Mouse (Mus musculus) ovary, postnatal 10 days (tissue): ENCODE results near the gene Sgpp2.

ENCODE experiments used
- DNase-seq: peaks from one replicate; pipeline ENCODE4 v3.0.0; 2022; ENCODE audit warnings: low spot score

The Sgpp2 gene

GRCm38 (mm10) chr1:78409396-78409795, 99.3 kb downstream of the Sgpp2 start:
- no peak for DNase-seq

DNA sequence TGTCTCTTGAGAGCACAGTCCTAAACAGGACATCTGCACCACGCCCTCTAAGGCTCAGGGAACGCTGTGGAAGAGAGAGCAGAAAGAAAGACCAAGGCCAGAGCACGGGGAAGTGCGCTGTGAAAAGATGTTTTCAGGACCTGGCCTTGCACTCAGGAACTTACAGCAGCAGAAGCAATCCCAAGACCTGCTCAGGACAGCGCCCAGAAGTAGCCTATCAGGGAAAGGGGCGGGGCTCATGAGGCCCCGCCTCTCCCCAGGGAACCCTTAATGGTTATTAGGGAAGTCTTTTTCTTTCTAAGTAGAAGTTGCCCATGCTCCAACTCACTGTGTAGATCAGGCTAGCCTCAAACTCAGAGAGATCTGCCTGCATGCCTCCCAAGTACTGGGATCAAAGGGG, 102.5 kb downstream of the Sgpp2 start:
- DNase-seq, result no peak

DNA sequence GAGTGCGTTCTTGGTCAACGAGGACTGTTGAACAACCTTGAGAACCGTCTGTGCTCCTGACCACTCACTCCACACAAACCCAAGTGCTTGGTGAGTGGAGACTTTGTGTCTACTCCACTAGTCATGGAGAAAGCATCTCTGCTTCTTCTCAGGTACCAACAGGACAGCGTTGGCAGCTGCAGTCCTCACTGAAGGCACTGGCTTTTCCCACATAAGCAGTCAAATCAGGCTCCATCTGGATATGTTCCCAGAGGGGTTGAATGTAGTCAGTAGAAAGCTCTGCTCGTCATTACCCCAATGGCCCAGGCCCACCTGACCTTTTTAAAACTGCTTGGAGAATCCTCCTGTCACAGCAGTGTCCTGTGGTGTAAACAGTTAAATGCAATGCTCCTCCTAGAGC, 104.3 kb downstream of the Sgpp2 start:
- no peak for DNase-seq

- DNase-seq, result no peak
Measured at GRCm38 (mm10) chr1:78417154-78417911, 107.2 kb downstream of the Sgpp2 start.

DNA sequence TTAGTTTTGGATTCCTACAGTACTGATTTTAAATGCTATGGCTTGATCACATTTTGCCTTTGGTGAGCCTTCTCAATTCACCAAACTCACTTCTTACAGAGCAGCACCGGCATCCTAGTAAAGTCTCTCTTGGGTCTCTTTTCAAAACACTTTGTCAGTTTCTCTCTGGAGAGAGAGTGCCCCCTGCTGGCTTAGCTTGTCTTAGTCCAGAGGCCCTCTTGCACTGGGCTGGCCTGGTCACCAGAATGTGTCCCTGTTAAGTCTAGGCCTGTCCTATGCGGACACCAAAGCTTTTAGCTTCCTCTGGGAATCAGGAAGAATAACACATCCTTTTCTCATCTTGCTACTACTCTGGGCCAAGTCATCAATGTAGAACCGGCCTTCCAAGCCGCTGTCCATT, 109.4 kb downstream of the Sgpp2 start:
- DNase-seq, result peak; percentile 75

DNA sequence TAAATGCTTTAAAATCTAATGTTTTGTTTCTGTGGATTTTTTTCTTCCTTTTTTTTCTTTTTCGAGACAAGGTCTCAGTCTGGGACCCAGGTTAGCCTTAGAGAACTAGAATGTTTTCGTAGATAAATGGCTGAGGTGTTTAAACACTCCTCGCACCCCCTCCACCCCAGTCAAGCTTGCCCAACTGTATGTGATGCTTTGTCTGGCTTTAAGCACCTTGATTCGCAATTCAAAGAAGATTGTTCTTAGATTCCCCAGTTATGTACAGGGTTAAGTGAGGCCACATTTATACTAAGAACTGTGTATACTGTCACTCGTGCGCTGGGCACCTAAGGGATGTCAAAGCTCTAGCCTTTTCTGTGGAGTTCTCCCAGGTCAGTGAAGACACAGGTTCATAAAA, 110.1 kb downstream of the Sgpp2 start:
- DNase-seq, result no peak

GRCm38 (mm10) chr1:78421749-78422148, 111.6 kb downstream of the Sgpp2 start:
- DNase-seq, result no peak

- no peak for DNase-seq
Measured at GRCm38 (mm10) chr1:78422576-78422975, 112.4 kb downstream of the Sgpp2 start.

DNA sequence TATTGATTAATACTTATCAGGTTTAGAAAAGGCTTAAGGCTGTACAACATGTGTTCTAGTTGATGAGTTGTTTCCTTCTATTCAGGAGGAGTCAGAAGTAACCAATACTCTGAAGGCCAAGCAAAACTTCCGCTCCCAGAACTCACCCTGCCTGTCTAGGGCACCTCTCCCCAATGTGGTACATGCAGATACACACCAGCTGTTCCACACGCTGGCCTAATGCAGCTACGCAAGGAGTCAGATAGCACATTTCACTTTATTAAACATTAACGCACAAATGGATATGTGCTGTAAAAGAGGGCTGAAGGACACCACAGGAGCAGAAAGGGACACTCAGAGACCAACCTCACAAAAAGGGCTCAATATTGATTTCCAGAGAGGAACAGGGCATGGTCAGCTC, 114.7 kb downstream of the Sgpp2 start:
- DNase-seq, result no peak

GRCm38 (mm10) chr1:78425309-78425708, 115.2 kb downstream of the Sgpp2 start:
- DNase-seq, result no peak

GRCm38 (mm10) chr1:78425793-78426700, 115.9 kb downstream of the Sgpp2 start:
- DNase-seq, result no peak

- DNase-seq, result no peak
Measured at GRCm38 (mm10) chr1:78426841-78427240, 116.7 kb downstream of the Sgpp2 start.

DNA sequence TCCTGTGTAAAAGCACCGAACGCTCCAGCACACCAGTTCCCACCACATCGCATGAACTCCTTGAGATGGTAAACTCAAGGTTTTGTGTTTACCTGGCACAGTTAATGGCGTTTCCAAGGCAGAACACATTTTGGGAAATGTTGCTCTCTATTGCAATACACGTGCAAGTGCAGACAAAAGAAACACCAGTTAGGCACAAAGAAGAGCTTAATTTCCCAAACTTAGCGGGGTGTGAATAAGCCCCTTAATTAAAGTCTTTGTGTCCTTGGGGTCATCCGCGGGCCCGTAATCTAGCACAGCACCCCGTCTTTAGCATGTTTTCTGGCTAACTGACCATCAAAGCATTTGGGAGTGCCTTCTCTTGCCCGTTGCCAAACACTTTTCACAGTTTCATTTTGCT, 118.7 kb downstream of the Sgpp2 start:
- no peak for DNase-seq

- no peak for DNase-seq
Measured at GRCm38 (mm10) chr1:78433472-78433871, 123.3 kb downstream of the Sgpp2 start.

DNA sequence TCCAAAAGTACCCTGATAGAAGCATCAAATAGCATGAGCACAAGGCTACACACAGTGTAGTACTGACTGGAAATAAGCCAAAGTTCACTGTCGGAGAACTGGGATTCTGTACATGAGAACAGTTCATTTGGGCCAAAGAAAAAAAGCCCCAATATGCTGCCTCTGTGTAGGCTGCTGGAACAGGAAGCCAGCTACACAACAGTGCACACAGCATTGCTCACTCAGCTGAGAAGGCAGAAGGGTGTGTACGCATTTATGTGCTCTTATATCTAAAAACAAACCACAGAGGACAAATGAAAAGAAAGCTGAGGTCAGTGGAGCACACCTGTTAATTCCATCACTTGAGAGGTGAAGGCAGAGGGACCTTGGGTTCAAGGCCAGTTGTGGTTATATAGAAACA, 125.8 kb downstream of the Sgpp2 start:
- no peak for DNase-seq

DNA sequence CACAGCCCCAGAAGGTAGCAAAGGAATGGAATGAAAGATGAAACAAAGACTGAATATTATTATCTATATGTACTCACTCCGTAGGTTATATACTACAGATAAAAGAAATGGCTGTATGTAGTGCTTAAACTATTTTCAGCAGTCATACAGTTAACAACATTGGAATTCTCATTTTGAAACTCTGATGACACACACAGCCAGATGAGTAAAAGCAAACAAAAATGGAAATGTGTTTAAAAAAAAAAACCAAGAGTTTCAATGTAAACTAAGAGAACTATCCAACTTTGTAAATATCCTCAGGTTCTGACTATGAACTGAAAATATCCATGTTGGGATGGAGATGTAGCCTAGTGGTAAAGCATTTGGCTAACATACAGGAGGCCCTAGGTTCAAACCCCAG, 126.3 kb downstream of the Sgpp2 start:
- no peak for DNase-seq

DNA sequence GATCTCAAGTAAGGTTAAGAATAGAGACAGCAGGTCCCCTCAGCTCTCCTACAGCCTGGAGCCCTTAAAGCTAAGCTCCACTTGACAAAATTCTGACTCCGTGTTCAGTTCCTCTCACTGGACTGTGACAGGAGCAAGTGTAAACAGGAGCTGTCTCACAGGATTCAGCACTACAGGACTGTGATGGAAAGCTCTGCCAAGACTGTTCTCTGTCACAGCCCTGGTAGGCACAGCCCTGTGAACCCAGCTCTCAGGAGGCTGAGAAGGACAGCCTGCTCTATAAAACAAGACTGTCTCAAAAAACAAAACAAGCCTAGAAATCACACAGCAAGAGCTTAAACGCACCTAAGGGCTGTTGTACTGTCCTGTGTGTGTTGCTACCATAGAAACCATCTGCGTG, 127.0 kb downstream of the Sgpp2 start:
- DNase-seq, result no peak

GRCm38 (mm10) chr1:78440716-78441115, 130.6 kb downstream of the Sgpp2 start:
- no peak for DNase-seq

GRCm38 (mm10) chr1:78443056-78443455, 132.9 kb downstream of the Sgpp2 start:
- DNase-seq, result no peak

DNA sequence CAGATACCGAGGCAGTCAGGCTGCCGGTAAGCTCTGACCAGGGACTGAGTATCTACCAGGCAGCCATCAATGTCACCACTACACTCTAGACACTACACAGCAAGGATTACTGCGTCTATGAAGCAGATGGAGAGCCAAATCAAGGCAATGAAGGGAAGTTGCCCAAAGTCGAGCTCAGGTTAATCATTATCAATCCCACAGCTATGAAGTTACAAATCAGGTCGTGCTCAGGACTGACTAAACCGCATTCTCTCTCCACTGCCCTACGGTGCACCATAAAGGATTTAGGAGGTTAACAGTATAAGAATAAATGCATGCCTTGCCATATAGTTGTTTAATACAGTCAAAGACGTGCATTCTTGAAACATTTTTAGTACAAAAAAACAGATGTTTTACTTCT, 136.1 kb downstream of the Sgpp2 start:
- DNase-seq, result no peak

- DNase-seq, result no peak
Measured at GRCm38 (mm10) chr1:78446742-78447141, 136.6 kb downstream of the Sgpp2 start.

DNA sequence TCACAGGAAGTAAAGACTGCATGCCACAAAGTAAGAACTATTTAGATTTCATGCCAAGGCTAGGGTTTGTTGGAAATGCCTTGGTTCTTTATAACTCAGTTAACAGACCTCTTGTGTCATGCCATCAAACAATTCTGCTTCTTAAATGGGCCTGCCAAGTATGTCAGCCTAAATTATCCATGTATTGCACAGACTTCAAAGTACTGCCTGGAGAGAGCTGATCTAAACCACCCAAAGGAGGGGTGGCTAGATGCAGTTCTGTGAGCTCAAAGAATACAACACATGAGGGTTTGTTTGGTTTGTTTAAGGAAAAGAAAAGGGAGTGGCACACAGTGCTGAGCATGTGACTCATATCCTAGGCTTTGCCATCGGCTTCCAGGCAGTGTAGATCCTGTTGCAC, 137.9 kb downstream of the Sgpp2 start:
- DNase-seq, result no peak
